Mouse (Mus musculus) lung, postnatal 25 days (tissue): ENCODE data around the gene Tph2.
"Not testable (repeated sequence)": the region's sequence is repeated elsewhere in the genome, so short reads cannot be mapped to it uniquely, and the experiment has no call there.

Source experiments
- DNase-seq: peaks from one replicate; pipeline ENCODE4 v3.0.0; 2022; ENCODE audit warnings: low spot score

Gene Tph2

GRCm38 (mm10) chr10:115184697-115185096 lies at the start of gene Tph2:
Tph2 (minus strand) TSS chr10:115185022.
- DNase-seq: peak; percentile 45

GRCm38 (mm10) chr10:115233798-115234197 lies 49.0 kb upstream of the Tph2 start:
- DNase-seq: no peak

- no peak for DNase-seq
Measured at GRCm38 (mm10) chr10:115232513-115232912, 47.7 kb upstream of the Tph2 start.

- DNase-seq: no peak
Measured at GRCm38 (mm10) chr10:115229023-115229422, 44.2 kb upstream of the Tph2 start.

GRCm38 (mm10) chr10:115226586-115226985 lies 41.8 kb upstream of the Tph2 start:
- no peak for DNase-seq

- no peak for DNase-seq
Measured at GRCm38 (mm10) chr10:115223845-115224244, 39.0 kb upstream of the Tph2 start.

GRCm38 (mm10) chr10:115212916-115213580 lies 28.2 kb upstream of the Tph2 start:
- DNase-seq: no peak

- DNase-seq: no peak
Measured at GRCm38 (mm10) chr10:115205825-115206224, 21.0 kb upstream of the Tph2 start.

GRCm38 (mm10) chr10:115205284-115205683 lies 20.5 kb upstream of the Tph2 start:
- DNase-seq: no peak

- no peak for DNase-seq
Measured at GRCm38 (mm10) chr10:115191214-115191613, 6.4 kb upstream of the Tph2 start.

GRCm38 (mm10) chr10:115187390-115187789 lies 2.6 kb upstream of the Tph2 start:
- no peak for DNase-seq

GRCm38 (mm10) chr10:115181034-115181433 lies 3.8 kb downstream of the Tph2 start:
- DNase-seq: no peak

- DNase-seq: not testable (repeated sequence)
Measured at GRCm38 (mm10) chr10:115178019-115178418, 6.8 kb downstream of the Tph2 start.

- DNase-seq: no peak
Measured at GRCm38 (mm10) chr10:115175591-115175991, 9.2 kb downstream of the Tph2 start.

GRCm38 (mm10) chr10:115173336-115173735 lies 11.5 kb downstream of the Tph2 start:
- no peak for DNase-seq

- peak; percentile 14 for DNase-seq
Measured at GRCm38 (mm10) chr10:115171351-115171818, 13.4 kb downstream of the Tph2 start.

- DNase-seq: no peak
Measured at GRCm38 (mm10) chr10:115170496-115171350, 14.1 kb downstream of the Tph2 start.

GRCm38 (mm10) chr10:115169410-115169809 lies 15.4 kb downstream of the Tph2 start:
- DNase-seq: no peak

GRCm38 (mm10) chr10:115160289-115160688 lies 24.5 kb downstream of the Tph2 start:
- no peak for DNase-seq

GRCm38 (mm10) chr10:115147308-115147707 lies 37.5 kb downstream of the Tph2 start:
- no peak for DNase-seq

- no peak for DNase-seq
Measured at GRCm38 (mm10) chr10:115146257-115146898, 38.4 kb downstream of the Tph2 start.

GRCm38 (mm10) chr10:115144542-115144941 lies 40.3 kb downstream of the Tph2 start:
- DNase-seq: no peak

GRCm38 (mm10) chr10:115143641-115144040 lies 41.2 kb downstream of the Tph2 start:
- no peak for DNase-seq
